Mouse (Mus musculus) cerebellum, adult 9-11 months (tissue): ENCODE data around the gene Strip1.

Source experiments
- DNase-seq: peaks from one replicate; pipeline ENCODE4 v3.0.0; 2022

Gene Strip1

DNA sequence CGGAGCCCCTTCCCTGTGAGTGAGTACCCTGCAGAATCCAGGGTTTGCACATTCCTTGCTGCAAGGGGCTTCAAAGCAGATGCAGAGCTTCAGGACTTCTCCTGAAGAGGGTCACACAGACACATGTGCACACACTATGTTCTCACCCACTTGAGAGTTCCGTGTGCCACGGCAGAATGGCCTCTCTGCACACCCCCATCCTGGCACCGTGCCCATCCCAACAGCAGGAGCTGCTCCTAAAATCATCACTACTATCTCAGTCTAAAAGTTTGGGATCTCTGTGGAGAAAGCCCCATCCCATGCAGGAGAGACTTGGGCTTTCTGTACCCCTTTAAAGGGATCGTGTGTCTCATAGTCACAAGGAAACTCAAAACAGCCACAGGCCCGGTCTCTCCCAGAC, 45.0 kb downstream of the Strip1 start:
- no peak for DNase-seq

DNA sequence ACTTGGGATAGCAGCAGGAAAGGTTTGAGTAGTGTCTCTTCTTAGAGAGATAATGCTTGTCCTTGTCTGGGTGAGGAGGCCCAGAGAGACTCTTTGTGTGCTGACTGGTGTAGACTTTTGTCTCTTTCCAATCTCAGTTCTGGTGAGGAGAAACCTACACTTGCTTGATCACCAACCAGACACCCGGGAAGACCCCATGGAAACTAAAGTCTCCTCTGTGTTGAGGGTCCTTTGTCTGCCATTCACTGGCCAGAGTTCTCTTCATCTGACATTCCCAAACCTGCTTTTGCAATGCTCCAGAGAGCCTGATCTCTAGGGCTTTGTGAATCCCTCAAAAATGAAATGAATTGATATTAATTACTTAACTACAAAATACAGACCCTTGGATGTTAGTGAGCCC, 47.6 kb downstream of the Strip1 start:
- no peak for DNase-seq

DNA sequence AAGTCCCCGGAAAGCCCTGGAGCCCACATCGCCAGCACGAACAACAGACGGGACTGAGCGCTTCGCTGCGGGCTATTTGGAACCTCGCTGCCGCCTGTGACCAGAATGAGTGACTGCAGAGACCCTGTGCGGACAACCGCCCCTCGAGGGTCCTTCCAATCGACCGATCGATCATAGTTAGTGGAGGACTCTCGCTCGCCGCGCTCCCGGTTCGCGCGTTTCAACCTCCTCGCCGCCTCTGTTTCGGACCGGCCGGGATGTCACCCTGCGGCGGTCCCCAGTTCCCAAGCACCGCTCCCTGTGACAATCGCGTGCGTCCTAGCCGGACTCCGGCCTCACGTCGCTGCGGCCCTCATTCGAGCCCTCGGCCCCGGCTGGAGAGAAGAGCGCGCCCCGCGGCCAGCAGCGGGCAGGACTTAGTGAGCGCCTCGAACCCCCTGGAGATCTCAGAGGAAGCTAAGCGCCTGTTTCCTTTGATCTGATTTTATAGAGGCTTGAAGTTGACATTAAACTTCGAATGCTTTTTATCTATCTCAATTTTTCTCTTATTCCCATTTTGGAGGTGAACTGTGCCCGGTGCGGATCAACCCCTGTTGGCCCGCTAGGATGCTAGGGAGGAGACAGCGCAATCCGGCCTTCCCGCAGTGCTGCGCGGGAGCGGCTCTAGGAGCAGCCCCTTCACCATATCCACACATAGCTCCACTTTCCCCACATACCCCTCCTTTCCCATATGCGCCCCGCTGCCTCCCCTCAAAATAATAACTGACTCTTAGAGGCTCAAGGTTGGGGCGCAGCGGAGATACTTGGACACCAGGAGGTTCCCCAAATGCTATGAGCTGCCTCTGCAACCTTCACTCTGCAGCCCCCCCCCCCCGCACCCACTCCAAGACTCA, 48.4 kb downstream of the Strip1 start:
- no peak for DNase-seq

DNA sequence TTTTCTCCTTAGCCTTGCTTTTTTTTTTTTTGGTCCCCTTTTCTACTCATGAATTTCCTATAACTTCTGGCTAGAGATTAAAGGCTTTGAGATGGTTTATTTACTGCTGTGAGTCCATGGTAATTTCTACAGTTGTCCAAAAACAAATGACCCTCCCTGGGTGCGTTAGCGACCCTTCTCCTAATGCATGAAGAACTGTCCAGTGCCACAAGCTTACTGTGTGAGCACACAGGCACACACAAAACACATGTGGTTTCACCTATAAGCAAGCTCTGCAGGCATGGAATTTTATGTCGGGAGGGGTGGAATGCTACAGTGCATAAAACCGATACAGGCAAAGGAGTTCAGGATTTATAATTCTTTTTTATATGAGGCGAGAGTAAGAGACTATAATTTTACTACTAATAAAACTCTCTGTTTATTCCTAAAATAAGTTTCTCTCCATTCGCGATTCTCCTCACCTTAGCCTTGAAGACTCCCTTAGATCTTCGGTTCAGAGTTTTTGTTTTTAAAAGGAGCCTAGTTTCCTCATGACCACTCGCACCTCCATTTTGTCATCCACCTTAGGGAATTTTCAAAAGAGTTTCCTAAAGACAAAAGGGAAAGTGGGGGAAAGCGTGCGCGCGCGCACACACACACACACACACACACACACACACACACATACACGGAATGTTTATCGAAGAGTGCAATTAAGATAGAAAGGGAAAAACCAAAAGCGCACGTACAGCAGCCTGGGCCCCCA, 49.2 kb downstream of the Strip1 start:
- no peak for DNase-seq

DNA sequence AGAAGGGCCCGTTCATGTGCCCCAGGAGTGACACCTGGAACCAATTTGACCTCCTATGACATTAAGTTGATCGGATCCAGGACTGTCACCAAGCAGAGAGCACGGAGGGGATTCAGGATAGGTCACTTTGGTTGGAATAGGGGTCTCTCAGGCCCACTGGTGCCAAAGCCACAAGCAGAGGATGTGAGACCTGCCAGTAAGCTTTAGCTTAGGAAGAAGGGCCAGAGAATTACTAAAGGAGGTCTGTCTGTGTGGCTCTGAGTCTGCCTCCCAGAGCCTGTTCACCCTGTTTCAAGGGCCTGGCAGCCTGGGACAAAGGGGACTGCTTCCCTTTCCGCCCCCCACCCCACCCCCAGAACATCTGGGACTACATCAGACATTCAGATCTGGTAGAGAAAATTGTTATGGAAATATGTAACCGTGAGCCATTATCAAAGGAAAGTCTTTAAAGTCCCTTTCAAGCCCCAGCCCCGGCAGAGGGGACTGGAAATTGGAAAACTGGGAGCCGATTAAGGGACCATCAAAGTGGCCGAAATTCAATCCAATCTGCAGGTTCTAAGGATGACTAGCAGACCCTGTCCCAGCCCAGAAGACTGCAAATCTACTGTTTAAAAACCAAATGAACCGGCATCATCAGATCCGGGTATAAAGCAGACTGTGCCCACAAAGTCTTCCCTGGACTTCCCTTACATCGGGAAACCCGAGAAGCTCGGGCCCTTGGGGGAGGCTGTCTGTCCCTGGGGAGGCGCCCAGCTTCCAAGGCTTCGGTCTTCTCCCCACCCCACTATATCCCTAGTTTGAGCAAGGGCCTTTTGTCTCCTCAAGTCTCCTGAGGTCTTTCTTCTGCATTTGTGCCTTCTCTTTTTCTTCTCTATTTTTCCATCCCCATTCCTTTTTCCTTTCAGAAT, 50.1 kb downstream of the Strip1 start:
- no peak for DNase-seq

DNA sequence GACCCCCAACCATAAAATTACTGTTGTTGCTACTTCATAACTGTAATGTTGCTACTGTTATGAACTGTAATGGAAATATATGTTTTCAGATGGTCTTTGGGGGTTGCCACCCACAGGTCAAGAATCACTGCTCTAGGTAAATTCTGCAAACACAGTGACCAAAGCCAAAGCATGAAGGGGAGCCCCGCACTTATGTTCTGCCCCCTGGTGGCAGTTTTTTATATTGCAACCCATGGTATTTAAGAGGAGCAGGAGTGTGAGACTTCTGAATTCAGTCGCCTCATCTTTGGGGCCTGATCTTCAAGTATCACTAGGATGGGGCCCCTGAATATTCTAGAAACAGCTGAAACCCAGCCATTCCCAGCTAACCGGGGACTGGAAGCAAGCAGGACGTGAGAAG, 52.0 kb downstream of the Strip1 start:
- peak; percentile 54 for DNase-seq

DNA sequence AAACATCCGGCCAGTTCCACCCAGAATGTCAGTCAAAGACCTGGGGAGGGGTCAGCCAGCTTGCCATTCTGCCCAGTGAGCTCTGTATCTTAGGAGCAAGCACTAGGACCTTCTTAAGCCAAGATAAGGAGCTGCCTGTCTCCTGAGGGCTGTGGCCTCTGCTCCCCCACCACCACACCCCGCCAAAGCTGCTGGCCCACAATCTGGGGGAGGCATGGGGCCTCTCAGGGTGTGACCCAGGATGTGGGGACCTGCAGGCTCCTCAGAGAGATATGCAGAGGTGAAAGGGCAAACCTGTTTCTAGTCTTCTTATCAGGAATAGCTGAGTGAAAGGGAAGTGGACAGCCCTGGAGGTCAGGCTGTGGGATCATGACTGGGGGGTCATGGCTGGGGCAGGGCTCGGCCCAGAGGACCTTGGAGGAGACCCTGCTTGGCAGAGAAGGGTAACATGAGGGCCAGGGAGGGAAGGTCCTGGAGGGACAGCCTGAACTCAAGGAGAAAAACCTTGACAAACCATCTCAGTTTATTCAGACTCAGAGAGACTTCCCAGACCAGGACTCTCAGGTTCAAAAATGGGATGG, 53.6 kb downstream of the Strip1 start:
- DNase-seq = no peak

DNA sequence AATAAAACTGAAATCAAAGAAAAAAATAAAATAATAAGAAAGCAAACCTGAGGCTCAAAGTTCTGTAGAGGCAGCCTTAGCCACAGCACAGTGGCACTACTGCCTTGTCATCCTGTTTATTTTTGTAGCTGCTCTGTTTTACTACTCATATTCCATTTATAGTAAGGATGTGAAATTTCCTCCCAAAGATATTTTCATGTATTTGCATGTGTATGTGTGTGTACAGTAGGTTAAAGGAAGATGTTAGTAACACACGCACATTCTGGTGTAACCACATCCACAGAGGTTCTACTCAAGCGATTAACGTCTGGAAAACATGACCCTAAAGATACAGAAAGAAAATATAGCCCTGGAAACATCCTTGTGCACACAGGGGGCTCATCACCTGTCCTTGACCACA, 54.7 kb downstream of the Strip1 start:
- DNase-seq = no peak

DNA sequence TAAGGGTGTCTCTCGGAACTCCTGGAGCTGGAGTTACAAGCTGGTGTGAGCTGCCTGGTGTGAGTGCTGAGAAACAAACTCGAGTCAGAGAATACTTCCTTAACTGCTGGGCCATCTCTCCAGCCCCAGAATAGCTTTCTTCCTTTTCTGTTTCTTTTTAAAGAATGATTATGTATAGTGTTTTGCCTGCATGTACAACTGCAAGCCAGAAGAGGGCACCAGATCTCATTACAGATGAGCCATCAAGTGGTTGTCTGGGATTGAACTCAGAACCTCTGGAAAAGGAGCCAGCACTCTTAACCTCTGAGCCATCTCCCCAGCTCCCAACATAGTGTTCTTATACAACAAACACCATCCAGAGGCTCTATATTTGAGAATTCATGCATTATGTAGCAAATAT, 60.3 kb downstream of the Strip1 start:
- DNase-seq = no peak

DNA sequence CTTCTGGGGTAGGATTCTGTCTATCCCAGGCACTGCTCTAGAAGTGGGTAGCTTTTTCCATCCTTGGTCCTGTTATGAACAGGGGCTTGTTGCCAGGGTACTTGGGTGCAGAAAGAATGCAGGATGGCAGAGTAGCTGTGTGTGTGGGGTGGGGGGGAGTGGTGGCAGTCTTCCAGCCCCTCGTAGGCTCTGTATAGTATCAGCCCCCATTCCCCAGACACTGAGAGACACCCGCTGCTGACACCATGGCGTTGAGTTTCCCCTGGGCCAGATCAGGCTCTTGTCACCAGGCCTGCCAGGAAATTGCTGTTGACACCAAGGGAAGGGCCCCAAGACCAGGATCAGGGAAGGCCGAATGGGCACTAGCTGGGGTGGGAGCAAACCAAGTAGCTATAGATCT, 62.8 kb downstream of the Strip1 start:
- DNase-seq = no peak

DNA sequence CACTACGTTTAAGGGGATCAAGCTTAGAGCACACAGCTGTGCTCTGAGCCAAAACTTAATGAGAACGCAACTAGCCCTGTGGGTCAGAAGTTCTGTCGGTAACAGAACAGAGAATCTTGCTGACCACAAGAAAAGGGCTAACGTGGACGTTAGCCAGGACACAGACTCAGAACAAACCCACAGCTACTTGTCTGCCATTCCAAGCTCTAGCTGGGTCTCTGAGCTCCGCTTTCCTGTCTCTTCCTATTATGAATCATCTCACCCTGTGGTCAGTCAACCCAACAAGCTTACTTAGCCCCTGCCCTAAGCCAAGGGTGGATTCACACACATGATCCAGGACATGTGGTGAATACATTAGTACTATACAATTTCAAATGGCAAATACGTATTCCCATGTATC, 63.7 kb downstream of the Strip1 start:
- no peak for DNase-seq

DNA sequence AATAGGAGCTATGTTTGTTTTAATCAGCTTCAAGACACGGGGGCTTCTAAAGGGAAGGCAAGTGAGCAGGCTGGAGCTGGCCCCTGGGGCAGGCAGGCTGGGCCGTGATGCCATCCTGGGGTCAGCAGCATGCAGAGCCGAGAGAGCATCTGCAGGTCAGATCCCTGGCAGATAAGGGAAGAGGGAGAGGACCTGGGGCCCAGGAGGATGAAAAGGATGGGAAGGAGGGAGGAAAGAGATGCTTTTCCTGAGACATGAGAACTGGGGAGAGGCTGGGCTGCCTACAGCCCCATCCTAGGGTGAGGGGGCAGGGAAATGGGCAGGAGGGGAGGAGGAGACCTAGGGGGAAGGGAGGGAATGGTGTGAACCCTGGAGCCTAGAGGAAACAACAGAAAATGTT, 66.2 kb downstream of the Strip1 start:
- DNase-seq = no peak

DNA sequence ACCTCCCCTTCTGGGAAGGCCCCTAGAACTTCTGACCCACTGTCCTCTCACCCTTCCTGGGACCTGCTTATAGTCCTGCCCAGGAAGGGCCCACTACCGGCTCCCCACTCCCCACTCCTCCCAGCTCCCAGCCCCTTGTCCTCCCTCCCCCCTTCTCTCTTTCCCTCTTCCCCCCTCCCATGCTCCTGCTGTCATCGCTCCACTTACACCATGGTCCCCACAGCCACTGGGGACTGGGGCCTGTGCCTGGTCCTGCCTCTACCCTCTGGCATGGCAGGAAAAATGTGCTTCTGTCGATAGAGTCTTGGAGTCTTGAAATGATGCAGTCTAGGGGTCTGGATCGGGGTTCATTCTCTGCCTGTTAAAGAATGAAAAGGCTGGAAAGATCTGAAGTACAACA, 67.6 kb downstream of the Strip1 start:
- no peak for DNase-seq

DNA sequence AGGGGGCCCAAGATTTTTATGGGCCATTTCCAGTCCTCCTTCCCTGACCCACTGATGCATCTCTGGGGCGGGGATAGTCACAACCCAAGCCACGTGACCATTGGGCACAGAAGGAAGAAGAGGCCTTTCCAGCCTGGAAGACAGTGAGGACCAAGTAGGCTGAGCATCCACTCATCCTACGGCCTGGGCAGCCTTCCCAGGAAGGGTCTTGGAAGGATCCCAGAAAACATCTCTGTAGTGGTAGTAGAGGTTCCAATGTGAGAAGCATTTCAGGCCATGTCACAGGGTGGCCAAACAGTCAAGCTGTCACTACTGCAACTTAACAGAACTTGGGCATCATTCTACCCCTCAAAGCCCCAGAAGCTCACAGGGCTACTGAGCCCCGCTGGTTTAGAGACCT, 68.9 kb downstream of the Strip1 start:
- DNase-seq = no peak
